Mouse (Mus musculus): ENCODE data around the gene Ltbp1. TPM values are rescaled to one million over a fixed set of nuclear protein-coding genes. Genes with fewer than 3 reads are reported as not detected.
A peak's percentile ranks its signal among the peaks of the same experiment; 100 is the strongest.

Ltbp1 gene
- total and polyA plus RNA-seq, 3 experiments = 12.7 to 15.1 (median 13.0) TPM

- DNase-seq = peak; percentile 66
Observed at GRCm38 (mm10) chr17:75005685-75006680, 615 bp downstream of the Ltbp1 start.

GRCm38 (mm10) chr17:75010955-75011354, 5.6 kb downstream of the Ltbp1 start:
- no peak for DNase-seq

GRCm38 (mm10) chr17:75013211-75013610, 7.8 kb downstream of the Ltbp1 start:
- no peak for DNase-seq

GRCm38 (mm10) chr17:75013868-75014267, 8.5 kb downstream of the Ltbp1 start:
- no peak for DNase-seq

GRCm38 (mm10) chr17:75014601-75015356, 9.4 kb downstream of the Ltbp1 start:
- no peak for DNase-seq

- DNase-seq = no peak
Observed at GRCm38 (mm10) chr17:75015546-75015945, 10.2 kb downstream of the Ltbp1 start.

- DNase-seq = no peak
Observed at GRCm38 (mm10) chr17:75017423-75017822, 12.1 kb downstream of the Ltbp1 start.

GRCm38 (mm10) chr17:75018142-75018541, 12.8 kb downstream of the Ltbp1 start:
- no peak for DNase-seq

- no peak for DNase-seq
Observed at GRCm38 (mm10) chr17:75020026-75020425, 14.7 kb downstream of the Ltbp1 start.

GRCm38 (mm10) chr17:75020619-75021018, 15.3 kb downstream of the Ltbp1 start:
- no peak for DNase-seq

GRCm38 (mm10) chr17:75027358-75028131, 22.2 kb downstream of the Ltbp1 start:
- DNase-seq = peak; percentile 15

- no peak for DNase-seq
Observed at GRCm38 (mm10) chr17:75033356-75033755, 28.0 kb downstream of the Ltbp1 start.

- no peak for DNase-seq
Observed at GRCm38 (mm10) chr17:75033872-75034615, 28.7 kb downstream of the Ltbp1 start.

GRCm38 (mm10) chr17:75036881-75037280, 31.5 kb downstream of the Ltbp1 start:
- no peak for DNase-seq

GRCm38 (mm10) chr17:75039017-75039416, 33.6 kb downstream of the Ltbp1 start:
- DNase-seq = no peak

- DNase-seq = peak; percentile 67
Observed at GRCm38 (mm10) chr17:75049366-75049969, 44.1 kb downstream of the Ltbp1 start.

GRCm38 (mm10) chr17:75051440-75051925, 46.1 kb downstream of the Ltbp1 start:
- DNase-seq = peak; percentile 35

- DNase-seq = no peak
Observed at GRCm38 (mm10) chr17:75055235-75055634, 49.9 kb downstream of the Ltbp1 start.

GRCm38 (mm10) chr17:75055961-75056360, 50.6 kb downstream of the Ltbp1 start:
- peak; percentile 26 for DNase-seq

- DNase-seq = no peak
Observed at GRCm38 (mm10) chr17:75056631-75057030, 51.3 kb downstream of the Ltbp1 start.

- no peak for DNase-seq
Observed at GRCm38 (mm10) chr17:75066340-75066739, 61.0 kb downstream of the Ltbp1 start.

All from adrenal gland, adult 2 months (tissue).